Mouse (Mus musculus) embryonic facial prominence, embryonic 11.5 days (tissue): ENCODE results near the gene Eif2ak1. TPM values are rescaled to one million over a fixed set of nuclear protein-coding genes. Genes with fewer than 3 reads are reported as not detected.
A peak's percentile ranks its signal among the peaks of the same experiment; 100 is the strongest.

Experiments used
- ATAC-seq: fragments of 200-750 bp; cut with Nextera tagmentation; replicated peaks from 2 replicates; pipeline ENCODE4 v1.8.0; 2017; ENCODE audit warnings: low read depth; ENCODE audit not compliant: insufficient number of reproducible peaks, low FRiP score, low TSS enrichment
- DNase-seq: peaks from one replicate; pipeline ENCODE4 v3.0.0-alpha.2; 2015; ENCODE audit warnings: low spot score
- H3K27ac ChIP-seq: fragments of 300-500 bp; sonication (generic); replicated peaks from 2 replicates; pipeline ENCODE4 v1.5.1; 2014; ENCODE audit warnings: mild to moderate bottlenecking, low read depth, low read length, control low read depth
- H3K27me3 ChIP-seq: fragments of 300-500 bp; sonication (generic); 2 replicates; pipeline ENCODE4 v1.6.1; 2014; ENCODE audit warnings: mild to moderate bottlenecking, low read length, moderate library complexity, mixed read lengths; ENCODE audit not compliant: control insufficient read depth, insufficient read depth
- H3K36me3 ChIP-seq: fragments of 300-500 bp; sonication (generic); replicated peaks from 2 replicates; pipeline ENCODE4 v1.6.1; 2014; ENCODE audit warnings: low read depth, mild to moderate bottlenecking, low read length, moderate library complexity, mixed read lengths; ENCODE audit not compliant: control insufficient read depth, insufficient read depth
- H3K4me1 ChIP-seq: fragments of 300-500 bp; sonication (generic); 2 replicates; pipeline ENCODE4 v1.6.1; 2014; ENCODE audit warnings: low read length, mixed read lengths; ENCODE audit not compliant: control insufficient read depth, insufficient read depth
- H3K4me2 ChIP-seq: fragments of 300-500 bp; sonication (generic); 2 replicates; pipeline ENCODE4 v1.6.1; 2014; ENCODE audit warnings: low read depth, mild to moderate bottlenecking, control low read depth, low read length, moderate library complexity
- H3K4me3 ChIP-seq: fragments of 300-500 bp; sonication (generic); 2 replicates; pipeline ENCODE4 v1.5.1; 2014; ENCODE audit warnings: low read depth, low read length, control low read depth
- H3K9ac ChIP-seq: fragments of 300-500 bp; sonication (generic); replicated peaks from 2 replicates; pipeline ENCODE4 v1.6.1; 2014; ENCODE audit warnings: mild to moderate bottlenecking, control low read depth, low read length
- H3K9me3 ChIP-seq: fragments of 300-500 bp; sonication (generic); replicated peaks from 2 replicates; pipeline ENCODE4 v1.6.1; 2016; ENCODE audit warnings: mild to moderate bottlenecking, low read length, inconsistent platforms, mixed read lengths; ENCODE audit not compliant: control insufficient read depth
- WGBS: fragments of 180-500 bp; shearing (Covaris S2); extraction: QIAGEN DNeasy Blood & Tissue Kit; methylation state at CpG from one replicate; pipeline ENCODE4 v1.1.7; 2014; 5-methylcytosine and 5-hydroxymethylcytosine counted together
- polyA plus RNA-seq: library from polyadenylated mRNA; unstranded; fragments of >200 nt; fragmentation: Nextera tagmentation; extraction: Ambion mirVana; gene quantifications from 2 replicates; pipeline ENCODE4 v1.2.1, GENCODE M21; 2014

Gene Eif2ak1
- polyA plus RNA-seq, 1 experiment from 2014 or later = 56.4 TPM

DNA sequence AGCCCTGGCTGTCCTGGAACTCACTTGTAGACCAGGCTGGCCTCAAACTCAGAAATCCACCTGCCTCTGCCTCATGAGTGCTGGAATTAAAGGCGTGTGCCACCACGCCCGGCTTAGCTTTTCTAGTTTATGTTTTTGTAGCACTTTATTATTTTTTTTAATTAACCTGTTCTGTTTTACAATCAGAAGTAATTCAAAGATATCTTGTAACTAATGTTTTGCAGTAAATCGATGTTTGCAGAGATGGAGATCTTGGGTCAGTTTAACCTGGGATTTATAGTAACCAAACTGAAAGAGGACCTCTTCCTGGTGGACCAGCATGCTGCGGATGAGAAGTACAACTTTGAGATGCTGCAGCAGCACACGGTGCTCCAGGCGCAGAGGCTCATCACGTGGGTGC is 110.3 kb downstream of the Eif2ak1 start, which contains the start of gene Gm42421:
Gm42421 (plus strand) TSS at position 301 of the 400 bp plus-strand sequence.
- Histone ChIP-seq H3K4me2 (no peak within 1 kb of the TSS), H3K4me1 (no peaks in the 10 kb centered on the region), H3K27ac (no peak within 1 kb of the TSS), H3K36me3 (peaks cover 5% of the 10 kb centered on the region), H3K27me3 (no peaks in the 10 kb centered on the region), H3K4me3 (no peak within 1 kb of the TSS), H3K9me3 (no peaks in the 10 kb centered on the region), H3K9ac (no peak within 1 kb of the TSS)
- 92% methylated on average over 8 of the region's 8 CpGs for WGBS
- no peak for DNase-seq
- ATAC-seq = no peak

DNA sequence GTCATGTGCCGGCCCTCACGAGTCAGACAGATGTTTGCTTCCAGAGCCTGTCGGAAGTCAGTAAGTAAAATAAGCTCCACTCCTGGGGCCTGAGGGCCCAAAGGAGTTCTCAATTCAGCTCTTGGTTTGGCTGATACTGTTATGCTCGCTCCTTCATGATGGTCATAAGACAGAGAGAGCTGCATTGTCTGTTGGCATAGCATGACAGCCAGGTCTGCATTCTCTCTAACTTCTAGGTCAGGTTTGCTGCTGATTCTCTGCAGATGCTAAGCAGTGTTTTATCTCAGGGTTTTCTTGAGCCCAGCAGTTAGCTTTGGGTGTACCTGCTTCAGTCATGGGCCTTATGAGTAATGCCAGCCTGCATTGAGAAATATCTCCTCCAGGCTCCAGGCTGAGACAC is 111.7 kb downstream of the Eif2ak1 start:
- no peaks in the 10 kb centered on the region for H3K9me3 ChIP-seq
- ATAC-seq (no peak), DNase-seq (no peak)
- H3K4me1 ChIP-seq = no peaks in the 10 kb centered on the region
- H3K36me3 ChIP-seq = peaks cover 2% of the 10 kb centered on the region
- H3K27me3 ChIP-seq = no peaks in the 10 kb centered on the region
- H3K4me3 ChIP-seq = no peak overlapping the region
- H3K9ac ChIP-seq = no peak overlapping the region
- H3K4me2 ChIP-seq = no peak overlapping the region
- WGBS = 88% methylated on average over 4 of the region's 4 CpGs
- H3K27ac ChIP-seq = no peak overlapping the region

DNA sequence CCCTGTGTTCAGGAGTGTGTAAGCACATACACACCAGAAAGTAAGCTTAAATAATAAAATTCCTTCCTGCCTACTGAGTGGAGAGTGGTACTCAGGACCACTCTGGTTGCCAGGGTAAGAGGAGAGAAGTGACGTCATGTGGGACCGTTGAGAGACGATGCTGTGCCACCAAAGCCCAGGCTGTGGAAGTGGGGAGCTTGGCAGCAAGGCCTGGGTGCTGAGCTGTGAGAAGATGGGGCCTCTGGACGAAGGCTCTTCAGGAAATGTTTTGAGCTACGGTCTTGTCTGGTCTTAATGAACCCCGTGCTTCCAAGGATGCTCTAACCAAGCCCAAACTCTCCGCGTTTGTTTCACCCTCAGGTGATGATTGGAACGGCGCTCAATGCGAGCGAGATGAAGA is 113.1 kb downstream of the Eif2ak1 start:
- Histone ChIP-seq H3K9me3 (no peaks in the 10 kb centered on the region), H3K4me1 (no peaks in the 10 kb centered on the region), H3K36me3 (no peaks in the 10 kb centered on the region; the same call in 1 of the 2 replicates), H3K4me2 (no peak overlapping the region), H3K4me3 (no peak overlapping the region), H3K27ac (no peak overlapping the region), H3K27me3 (no peaks in the 10 kb centered on the region), H3K9ac (no peak overlapping the region)
- DNase-seq = no peak
- 91% methylated on average over 12 of the region's 12 CpGs for WGBS
- no peak for ATAC-seq

DNA sequence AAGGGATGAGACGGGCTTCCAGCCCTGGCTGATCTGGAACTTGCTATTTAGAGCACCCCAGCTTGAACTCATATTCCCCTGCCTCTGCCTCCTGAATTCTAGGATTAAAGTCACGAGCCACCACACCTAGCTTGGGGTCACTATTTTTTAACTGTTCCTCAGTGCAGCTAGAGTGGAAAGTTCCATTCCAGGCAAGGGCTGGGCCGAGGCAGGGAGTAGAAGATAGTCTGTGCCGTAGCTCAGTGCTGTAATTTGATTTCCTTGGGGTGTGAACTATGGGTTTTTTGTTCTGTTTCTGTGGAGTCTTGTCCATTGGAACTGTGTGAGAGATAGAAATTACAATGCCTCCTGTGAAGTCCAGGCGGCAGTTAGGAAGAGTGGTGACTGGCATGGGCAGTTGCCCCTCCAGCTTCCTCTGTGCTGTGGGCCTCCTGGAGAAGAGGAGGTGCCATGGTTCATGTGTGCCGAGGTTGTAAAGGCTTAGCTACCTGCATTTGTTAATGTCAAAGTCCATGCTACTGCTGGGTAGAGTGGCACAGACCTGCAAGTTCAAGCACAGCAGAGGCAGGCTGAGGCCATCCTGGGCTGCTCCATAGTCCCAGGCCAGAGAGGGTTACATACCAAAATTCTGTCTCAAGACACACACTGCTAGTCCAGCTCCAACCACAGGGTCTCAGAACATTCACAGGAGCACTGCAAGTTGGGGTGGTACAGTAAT is 114.4 kb downstream of the Eif2ak1 start:
- WGBS = 82% methylated on average over 6 of the region's 6 CpGs

DNA sequence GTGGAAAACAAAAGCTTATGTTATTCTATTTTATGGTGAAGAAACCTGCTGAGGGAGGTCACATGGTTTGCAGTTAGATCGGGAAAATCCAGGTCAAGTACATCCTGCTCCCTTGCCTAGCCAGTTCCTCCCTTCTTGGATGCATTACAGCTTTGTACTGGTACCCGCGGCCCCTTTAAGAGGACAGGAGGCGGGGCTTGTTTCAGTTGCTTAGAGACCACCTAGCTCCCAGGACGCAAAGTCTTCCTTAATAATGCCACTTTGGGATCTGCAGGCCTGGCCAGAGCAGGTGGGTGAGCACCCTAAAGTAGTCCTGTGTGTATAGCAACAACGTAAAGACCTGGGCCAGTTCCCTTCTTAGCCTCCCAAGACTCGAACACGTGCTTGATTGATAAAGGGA is 115.2 kb downstream of the Eif2ak1 start, which contains the start of gene Rsph10b:
Rsph10b (plus strand) TSS at position 205 of the 400 bp plus-strand sequence.
- Histone ChIP-seq H3K9ac (no peak within 1 kb of the TSS), H3K9me3 (no peaks in the 10 kb centered on the region), H3K4me1 (no peaks in the 10 kb centered on the region), H3K27ac (no peak within 1 kb of the TSS), H3K27me3 (no peaks in the 10 kb centered on the region), H3K4me3 (no peak within 1 kb of the TSS), H3K4me2 (no peak within 1 kb of the TSS), H3K36me3 (no peaks in the 10 kb centered on the region; the same call in 1 of the 2 replicates)
- WGBS = 16% methylated on average over 8 of the region's 8 CpGs
- ATAC-seq (no peak), DNase-seq (peak; percentile 37)

More for the DNA sequence above, 114.4 kb downstream of the Eif2ak1 start:
- H3K9me3 ChIP-seq = no peaks in the 10 kb centered on the region
- ATAC-seq (no peak), DNase-seq (no peak)
- no peaks in the 10 kb centered on the region; the same call in 1 of the 2 replicates for H3K36me3 ChIP-seq
- H3K9ac ChIP-seq = no peak overlapping the region
- H3K27me3 ChIP-seq = no peaks in the 10 kb centered on the region
- H3K4me2 ChIP-seq = no peak overlapping the region
- H3K4me1 ChIP-seq = no peaks in the 10 kb centered on the region
- no peak overlapping the region for H3K27ac ChIP-seq
- no peak overlapping the region for H3K4me3 ChIP-seq

DNA sequence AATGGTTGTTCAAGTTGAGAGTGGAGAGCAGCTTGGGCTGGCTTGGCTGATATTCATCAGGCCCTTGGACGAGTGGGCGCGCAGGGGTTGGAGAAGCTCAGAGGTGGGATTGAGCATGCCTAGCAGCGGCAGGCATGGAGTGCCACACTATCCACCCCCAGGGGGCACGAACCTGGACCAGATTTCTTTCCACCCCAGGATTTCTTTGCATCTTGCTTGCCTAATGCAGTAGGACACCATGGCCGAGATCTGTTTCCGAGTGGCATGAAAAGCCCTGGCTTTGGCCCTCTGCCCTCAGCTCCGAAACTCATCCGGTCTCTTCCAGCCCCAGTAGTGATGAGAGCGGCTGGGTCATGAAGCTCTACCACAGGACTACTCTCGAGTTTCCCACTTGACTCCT is 115.8 kb downstream of the Eif2ak1 start:
- Histone ChIP-seq H3K36me3 (no peaks in the 10 kb centered on the region; the same call in 1 of the 2 replicates), H3K9ac (no peak overlapping the region), H3K9me3 (no peaks in the 10 kb centered on the region), H3K27me3 (no peaks in the 10 kb centered on the region), H3K4me3 (no peak overlapping the region), H3K27ac (no peak overlapping the region), H3K4me1 (no peaks in the 10 kb centered on the region), H3K4me2 (no peak overlapping the region)
- ATAC-seq = no peak
- DNase-seq = no peak
- WGBS = 89% methylated on average over 11 of the region's 11 CpGs

DNA sequence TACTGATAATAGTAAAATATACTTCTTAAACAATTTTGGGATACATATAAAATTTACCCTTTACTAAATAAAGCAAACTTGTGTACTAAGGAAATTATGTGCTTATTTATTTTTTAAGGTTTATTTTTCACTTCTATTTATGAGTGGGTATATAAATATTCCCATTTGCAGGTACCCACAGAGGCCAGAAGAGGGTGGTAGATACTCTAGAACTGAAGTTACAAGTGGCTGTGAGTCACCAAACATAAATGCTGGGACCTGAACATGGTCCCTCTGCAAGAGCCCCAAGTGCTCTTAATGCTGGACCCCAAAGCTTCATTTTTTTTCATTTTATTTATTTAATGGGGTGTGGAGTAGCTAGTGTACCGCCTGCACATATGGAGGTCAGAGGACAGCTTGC is 116.3 kb downstream of the Eif2ak1 start:
- H3K4me3 ChIP-seq = no peak overlapping the region
- H3K36me3 ChIP-seq = no peaks in the 10 kb centered on the region; the same call in 1 of the 2 replicates
- no peak overlapping the region for H3K27ac ChIP-seq
- 82% methylated on average over 1 of the region's 1 CpGs for WGBS
- no peaks in the 10 kb centered on the region for H3K9me3 ChIP-seq
- no peaks in the 10 kb centered on the region for H3K4me1 ChIP-seq
- H3K4me2 ChIP-seq = no peak overlapping the region
- H3K9ac ChIP-seq = no peak overlapping the region
- no peaks in the 10 kb centered on the region for H3K27me3 ChIP-seq
- ATAC-seq (no peak), DNase-seq (no peak)

DNA sequence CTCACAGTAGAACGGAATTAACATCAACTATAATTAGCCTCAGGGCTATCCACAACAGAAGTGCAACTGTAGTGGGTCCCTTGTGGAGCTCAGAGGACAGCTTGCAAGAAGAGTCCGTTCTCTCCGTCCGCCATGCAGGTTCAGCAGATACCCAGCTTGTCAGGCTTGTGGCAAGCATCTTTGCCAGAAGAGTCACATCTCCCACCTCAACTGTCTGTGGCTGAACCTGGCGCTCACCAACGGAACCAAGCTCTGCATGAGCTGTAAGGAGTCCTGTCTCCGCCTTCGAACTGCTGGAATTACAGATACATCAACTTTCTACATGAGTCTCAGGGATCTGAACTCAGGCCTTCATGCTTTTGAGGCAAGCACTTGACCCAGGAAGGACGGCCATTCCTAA is 118.6 kb downstream of the Eif2ak1 start:
- H3K9ac ChIP-seq = no peak overlapping the region
- H3K9me3 ChIP-seq = no peaks in the 10 kb centered on the region
- no peaks in the 10 kb centered on the region for H3K4me1 ChIP-seq
- H3K27me3 ChIP-seq = no peaks in the 10 kb centered on the region
- H3K27ac ChIP-seq = no peak overlapping the region
- ATAC-seq (no peak), DNase-seq (no peak)
- no peaks in the 10 kb centered on the region for H3K36me3 ChIP-seq
- H3K4me3 ChIP-seq = no peak overlapping the region
- 87% methylated on average over 9 of the region's 9 CpGs for WGBS
- no peak overlapping the region for H3K4me2 ChIP-seq
